Mouse (Mus musculus) v-Abl transformed pro-B cells (cell line): ENCODE data around the gene Ltk.
"Not testable (repeated sequence)": the region's sequence is repeated elsewhere in the genome, so short reads cannot be mapped to it uniquely, and the experiment has no call there.

Experiments used
- in situ Hi-C, 2 experiments: fragments of 400-800 bp; cut with MboI; formaldehyde crosslinking; loops; one replicate each; pipeline ENCODE4 v1.15.1; 2025; ENCODE audit not compliant: unreplicated experiment in 2 of 2

Gene Ltk

DNA sequence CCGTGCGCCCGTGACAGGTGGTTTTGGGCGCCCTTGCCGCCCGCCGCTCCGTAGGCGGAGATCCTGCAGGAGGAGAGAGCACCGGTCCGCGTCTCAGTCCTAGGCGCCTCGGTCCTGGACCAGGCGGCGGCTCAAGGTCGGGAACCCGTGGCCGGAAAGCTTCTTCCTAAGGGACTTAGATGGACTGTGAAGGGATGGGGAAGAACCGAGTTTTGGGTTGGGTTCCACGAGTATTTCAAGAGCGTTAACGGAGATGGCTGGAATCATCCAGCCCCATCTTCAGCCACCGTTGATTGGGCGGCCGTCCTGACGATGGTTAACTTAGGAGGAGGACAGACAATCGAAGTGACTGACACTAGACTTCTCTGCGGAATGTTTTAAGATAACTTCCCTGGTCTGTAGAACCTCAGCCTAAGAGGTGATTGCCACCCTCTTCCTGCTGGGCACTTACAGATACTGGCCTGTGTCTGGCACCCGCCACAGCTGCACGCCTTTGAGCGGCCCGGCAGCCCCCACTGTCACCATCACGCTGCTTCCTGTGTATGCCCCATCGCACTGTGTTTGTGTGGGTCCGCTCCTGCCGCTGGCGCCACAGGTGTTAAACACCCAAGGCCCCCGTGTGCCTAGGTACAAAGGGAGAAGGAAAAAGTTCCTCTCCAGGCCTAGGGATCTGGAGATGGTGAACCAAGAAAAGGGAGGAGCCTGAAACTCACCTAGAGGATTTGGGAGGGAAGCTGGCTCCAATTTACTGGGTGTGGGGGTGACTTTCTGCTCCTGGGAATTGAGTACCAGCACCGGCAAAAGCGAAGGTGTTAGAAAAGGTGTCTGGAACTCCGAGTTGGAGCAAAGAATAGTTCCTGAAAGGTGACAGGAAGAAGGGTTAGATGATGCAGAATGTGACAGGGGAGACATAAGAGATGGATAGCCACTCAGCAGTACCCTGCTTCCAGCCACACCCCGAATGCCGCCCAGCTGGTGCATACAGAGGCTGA lies 1.1 kb downstream of the Ltk start:
- in situ Hi-C loops = no loop called here

DNA sequence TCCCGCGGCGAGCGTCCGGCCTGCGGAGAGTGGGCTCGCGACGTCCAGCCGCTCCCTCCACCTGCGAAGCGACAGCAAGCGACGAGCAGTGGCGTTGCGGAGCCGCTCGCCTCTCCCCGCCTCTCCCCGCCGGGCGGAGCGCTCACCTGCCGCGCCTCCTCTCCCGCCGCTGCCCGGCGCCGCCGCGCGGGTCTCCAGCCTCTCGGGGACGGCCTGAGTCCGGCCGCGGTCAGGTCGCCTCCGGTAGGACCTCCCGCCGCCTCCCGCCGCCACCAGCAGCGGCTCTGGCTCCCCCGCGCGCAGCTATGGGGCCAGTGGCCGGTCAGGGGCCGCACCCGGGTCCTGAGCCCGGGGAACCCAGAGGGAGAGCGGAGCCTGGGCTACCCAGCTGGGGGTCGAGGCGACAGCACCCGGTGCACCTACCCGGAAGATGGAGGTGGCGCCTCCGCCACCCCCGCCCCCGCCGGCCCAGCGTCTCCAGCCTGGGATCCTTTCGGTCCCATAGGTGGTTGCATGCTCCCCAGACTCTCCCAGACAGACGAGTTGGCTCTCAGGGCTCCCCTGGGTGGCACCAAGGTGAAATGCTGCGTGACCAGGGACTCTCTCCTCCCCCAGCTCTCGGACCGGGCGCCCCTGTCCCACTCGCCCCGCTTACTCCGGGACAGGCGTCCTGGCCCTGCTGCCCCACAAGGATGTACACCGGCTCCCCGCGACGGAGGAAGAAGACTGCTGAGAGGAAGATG lies 2.0 kb downstream of the Ltk start:
- in situ Hi-C loops = no loop called here

DNA sequence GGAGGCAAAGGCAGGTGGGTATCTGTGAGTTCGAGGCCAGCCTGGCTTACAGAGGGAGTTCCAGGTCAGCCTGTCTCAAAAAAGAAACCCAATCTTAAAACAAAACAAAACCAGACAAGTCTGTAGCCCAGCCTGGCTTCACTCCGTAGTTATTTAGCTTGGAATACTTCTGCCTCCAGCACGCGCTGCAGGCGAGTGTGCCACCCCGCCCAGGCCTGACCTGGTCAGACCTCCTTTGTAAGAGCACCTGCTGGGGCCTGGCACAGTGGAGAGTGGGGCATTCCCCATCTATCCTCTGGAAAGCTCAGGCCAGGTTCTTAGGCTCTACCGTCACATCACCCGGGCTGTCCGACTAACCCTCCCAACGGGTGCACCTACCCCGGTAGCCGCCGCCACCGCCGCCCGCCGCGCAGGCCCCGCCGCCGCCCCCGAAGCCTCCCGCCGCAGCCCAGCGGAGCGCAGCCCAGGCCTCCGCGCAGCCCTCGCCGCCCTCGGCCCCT lies 2.6 kb downstream of the Ltk start:
- in situ Hi-C loops = no loop called here

DNA sequence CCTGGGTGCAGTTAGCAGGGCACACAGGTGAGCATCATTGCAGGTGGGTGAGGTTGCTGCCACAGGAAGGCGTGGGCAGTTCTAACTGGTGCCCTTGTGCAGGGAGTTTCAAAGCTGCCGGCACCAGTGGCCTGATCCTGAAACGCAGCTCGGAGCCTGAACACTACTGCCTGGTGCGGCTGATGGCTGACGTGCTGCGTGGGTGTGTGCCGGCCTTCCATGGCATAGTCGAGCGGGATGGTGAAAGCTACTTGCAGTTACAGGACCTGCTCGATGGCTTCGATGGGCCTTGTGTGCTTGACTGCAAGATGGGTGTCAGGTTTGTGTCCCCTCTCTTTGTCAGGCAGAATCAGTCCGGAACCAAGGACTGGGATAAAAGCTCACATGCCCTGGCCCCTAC lies 11.0 kb downstream of the Ltk start:
- in situ Hi-C loops = no loop called here

DNA sequence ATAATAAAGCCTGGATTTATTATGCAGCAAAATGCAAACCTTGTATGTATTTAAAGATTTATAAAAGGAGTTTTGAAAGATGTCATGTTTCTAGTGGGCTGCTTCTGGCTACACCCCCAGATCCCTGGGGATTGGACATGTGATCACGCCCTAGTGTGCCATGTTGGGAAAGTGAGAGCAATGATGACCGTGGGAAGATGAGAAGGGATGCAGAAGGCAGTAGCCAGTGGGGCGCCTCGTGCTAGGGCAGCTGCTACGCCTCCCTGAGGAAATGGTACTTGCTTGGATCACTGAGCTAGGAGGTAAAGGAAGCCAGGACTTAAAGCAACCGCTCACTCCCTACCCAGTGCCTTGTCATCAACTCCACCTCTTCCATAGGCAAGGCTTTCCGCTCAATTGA lies 12.7 kb downstream of the Ltk start:
- in situ Hi-C loops = no loop called here

DNA sequence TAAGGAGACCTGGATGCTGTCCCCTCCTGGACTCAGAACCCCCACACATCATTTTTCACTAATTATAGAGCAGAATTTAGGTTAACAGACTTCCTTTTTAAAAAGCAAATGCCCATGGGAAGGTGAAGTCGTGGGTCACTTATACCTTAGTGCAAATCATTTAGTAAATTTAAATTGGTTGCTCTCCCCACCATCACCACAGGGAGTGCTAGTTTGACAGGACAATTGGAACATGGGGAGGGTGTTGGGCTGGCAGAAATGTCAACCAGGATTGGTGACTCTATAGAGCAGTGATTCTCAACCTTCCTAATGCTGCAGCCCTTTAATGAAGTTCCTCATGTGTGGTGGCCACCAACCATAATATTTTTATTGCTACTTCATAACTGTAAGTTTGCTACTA lies 14.9 kb downstream of the Ltk start:
- in situ Hi-C loops = no loop called here

DNA sequence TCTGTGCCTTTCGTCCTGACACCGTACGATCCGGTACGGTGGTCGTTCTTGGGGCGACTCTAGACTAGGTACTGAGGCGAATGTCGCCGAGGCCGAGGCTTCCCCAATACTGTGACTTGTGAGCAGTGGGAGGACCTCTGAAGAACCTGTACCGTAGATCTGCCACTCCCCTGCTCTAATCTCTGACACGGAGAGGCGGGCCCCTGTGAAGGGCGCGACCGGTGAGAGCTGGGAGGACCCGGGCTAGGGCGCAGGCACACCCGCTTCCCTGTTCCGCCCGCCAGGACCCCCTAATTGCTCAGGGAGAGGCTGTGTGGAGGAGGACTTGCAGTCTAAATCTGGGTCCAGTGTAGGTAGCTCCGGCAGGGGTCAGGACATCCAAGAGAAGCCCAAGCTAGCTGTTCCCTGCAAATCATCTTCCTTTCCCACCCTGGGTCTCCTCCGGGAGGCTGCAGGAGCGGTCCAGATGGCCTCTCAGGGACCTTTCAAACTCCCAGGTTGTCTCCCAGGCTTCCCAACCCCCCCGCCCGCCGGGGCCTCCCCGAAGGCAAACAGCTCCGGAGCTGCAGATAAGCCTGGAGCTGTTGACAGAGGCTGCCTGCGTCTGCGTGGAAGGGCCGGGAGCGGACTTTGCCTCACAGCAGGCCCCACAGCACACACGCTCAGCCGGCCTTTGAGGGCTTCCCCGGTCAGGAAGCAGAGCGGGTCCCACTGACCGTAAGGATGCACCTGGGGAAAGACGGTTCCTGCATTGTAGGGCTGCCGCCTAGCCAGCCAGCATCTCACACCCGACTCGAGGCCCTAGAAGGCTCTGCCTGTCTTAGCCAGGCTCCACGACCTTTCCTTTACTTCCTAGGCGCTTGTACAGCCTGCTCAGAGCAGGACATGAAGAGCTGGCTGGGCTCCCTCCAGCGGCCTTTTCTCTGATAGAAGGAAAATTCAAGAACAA lies 15.8 kb downstream of the Ltk start:
- in situ Hi-C loops = no loop called here

DNA sequence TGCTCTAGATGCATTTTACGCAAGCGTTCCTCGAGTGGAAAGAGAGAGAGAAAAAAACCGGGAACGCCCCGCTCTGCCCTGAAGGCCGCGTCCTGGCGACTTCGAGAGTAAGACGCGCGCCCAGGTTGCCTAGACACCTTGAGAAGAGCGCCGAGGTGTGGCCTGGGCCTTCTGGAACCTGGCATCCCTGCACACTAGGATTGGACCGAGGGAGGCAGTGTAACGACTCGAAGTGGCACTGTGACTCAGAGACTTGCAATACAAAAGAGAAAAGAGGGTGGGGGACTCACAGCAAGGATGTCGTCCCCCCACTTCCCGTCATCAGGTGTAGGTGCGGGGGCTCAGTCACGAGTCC lies 16.4 kb downstream of the Ltk start:
- in situ Hi-C loops = no loop called here

DNA sequence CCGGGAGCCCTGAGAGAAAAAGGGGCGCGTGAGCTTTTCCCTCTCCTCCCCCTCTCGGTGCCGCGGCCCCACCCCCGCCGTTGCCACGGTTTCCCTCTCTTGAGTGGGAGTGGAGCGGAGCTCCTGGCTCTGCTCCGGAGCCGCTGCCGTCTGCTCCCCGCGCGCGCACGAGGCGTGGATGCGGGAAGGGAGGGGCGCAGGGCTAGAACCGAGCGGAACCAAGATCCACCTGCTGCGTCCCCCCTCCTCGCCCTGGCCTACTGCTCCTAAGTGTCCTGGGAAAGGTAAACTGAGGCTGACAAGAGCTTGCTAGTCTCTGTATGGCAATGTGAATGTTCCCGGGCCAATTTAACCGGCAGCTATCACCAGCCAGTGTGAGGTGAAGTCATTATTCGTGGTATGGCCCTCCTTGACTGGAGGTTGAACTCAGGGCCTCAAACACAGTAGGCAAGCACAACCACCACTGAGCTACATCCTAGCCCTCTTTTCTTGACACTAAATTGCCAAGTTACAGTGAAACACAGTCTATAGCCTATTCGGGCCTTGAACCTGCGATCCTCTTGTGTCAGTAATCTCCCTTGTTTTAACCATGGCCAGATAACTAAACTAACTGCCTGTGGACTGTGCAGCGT lies 16.9 kb downstream of the Ltk start:
- in situ Hi-C loops = no loop called here

DNA sequence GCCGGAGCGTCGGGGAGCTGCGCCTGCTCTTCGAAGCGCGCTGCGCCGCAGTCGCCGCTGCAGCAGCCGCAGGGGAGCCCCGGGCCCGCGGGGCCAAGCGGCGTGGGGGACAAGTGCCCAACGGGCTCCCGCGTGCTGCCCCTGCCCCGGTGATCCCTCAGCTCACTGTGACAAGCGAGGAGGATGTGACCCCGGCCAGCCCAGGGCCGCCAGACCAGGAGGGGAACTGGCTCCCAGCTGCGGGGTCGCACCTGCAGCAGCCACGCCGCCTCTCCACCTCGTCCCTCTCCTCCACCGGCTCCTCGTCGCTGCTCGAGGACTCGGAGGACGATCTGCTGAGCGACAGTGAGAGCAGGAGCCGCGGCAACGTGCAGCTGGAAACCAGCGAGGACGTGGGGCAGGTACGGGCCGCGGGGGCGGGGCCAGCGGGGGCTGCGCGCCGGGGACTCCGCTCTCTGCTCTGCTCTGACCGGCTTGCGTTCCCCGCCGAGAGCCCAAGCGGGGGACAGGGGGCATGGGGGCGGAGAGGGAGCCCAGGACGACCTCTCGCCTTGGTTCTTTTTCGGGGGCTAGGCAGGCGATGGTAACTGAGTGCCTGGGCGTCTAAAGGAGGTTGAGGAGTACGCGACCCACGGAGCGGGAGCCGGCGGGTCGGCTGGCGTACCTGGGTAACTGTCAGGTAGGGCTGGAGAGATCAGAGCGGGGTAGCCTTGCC lies 17.6 kb downstream of the Ltk start:
- in situ Hi-C loops = no loop called here

DNA sequence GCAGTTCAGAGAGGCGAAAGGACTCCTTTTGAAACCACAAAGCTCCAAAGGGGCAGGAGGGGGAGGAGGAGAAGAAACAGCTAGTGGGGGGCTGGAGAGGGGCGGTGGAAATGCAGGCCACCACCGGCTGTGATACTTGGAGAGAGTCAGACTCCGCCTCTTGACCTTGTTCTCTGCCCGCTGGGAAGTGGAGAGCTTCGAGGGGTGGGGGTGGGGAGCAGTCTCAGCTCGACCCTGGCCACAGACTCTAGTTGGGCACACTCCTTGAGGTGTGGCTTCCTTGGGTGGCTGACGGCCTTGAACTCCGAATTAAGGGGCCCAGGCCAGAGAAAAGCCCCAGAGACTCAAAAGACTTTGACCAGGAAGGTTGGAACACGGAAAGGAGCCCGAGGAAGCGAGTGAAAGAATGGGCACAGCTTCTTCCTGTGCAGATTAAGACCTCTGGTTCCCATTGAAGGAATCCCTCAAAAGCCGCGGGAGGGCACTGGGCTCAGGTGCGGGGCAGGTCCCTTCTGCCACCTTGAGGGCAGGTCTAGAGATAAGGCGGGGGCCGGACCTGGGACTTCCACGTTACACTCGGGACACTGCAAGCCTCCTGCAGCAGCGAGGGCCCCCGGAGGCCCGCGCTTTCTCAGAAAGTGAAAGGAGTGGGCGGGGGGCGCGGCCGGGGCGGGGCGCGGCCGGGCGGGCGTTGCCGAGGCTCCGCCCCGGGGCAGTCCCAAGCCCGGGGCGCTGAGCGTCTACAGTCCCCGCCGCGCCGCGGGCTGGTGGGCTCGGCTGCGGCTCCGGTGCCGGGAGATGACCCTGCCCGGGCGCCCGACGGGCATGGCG lies 18.4 kb downstream of the Ltk start, which contains the start of gene Itpka:
Gene Itpka (plus strand): TSS at position 757 of the 831 bp plus-strand sequence.
- in situ Hi-C loops = no loop called here

DNA sequence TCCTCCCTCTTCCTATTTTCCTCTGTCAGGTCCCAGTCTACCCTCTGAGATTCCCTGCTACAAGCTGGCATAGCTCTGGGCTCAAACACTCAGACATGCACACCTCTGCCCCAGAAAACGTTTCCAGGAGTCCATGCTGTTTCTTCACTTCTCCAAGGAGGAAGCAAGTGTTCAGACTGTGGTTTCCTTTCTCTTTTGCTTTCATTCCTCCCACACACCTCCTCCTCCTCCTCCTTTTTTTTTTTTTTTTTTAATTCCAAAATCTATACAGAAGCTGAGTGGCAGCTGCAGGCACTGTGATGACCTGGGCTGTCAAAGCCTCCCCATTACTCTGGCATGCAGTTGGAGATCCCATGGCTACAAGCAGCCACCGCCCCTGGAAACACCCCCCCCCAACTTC lies 19.7 kb downstream of the Ltk start:
- in situ Hi-C loops = no loop called here

DNA sequence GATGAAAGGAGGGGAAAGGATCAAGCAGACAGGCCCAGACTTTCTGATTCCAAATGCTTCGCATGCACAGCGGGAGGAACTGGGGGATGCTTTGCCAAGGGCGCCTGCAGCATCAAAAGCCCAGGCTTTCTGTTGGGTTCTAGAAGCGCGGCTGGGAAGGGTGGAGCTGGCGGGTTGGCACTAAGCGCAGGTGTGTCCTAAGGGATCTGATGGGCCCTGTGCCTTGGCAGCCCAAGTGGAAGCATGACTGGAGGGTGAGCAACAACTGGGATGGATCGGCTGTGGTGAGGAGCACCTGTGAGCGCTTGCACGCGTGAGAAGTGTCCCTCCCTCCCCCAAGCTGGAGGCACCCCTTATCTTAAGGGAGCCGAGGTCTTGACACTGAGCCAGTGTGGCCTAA lies 23.1 kb downstream of the Ltk start:
- in situ Hi-C loops = no loop called here

DNA sequence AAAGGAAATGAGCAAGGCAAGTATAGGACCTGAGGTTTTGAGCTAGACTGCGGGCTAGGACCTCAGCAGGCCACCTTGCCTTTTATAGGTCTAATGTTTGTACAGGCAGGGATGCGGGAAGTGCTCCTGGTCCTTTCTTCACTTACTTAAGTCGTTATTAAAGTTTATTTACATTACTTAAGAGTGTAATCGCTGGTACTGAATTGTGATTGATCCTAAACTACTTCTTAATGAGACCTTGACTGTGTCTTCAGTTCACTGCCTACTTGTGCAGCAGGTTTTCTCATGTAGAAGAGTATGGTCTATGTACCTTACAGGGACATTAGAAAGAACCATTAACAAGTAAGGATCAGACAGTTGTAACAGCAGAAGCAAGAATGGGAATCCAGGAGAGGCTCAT lies 29.5 kb downstream of the Ltk start:
- in situ Hi-C loops = no loop called here

DNA sequence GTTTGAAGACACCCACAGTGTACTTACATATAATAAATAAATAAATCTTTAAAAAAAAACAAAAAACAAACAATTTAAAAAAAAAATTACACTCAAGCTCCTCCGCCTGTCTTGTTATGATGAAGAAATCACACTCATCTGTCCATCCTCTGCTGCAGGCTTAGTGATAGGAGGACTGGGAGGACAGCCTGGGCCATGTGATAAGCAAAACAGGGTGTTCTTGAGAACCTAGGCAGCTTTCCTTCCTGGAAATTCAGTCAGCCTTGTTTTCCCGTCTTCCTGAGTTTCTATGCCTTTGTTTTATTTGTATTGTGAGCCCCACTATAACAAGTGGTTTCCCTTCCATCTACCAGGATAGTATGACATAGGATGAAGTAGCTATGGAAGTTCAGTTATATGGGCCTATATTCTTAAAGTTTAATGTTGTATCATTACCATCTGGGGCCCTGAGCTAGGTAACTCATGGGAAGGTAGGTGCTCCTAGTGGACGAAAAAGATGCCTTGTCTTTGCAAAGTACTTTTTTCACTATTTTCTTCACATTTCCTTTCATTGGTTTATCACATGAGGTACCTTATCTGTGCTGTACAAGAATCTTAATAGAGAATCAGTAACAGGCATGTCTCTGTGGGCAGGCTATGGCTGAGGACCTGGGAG lies 32.3 kb downstream of the Ltk start:
- in situ Hi-C loops = no loop called here

DNA sequence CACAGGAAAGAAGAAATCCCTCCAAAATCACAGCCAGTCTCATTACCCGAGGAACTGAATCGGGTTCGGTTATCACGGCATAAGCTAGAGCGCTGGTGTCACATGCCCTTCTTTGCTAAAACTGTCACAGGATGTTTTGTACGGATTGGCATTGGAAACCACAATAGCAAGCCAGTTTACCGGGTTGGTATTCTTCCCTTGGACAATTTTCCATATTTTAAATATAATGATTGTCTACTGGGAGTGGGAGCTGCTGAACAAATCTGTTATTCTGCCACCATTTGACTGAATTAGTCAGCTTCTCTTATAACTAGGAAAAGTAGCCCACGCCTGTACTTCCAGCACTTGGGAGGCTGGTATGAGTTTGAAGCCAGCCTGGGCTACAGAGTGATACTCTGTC lies 39.2 kb downstream of the Ltk start:
- in situ Hi-C loops = no loop called here

DNA sequence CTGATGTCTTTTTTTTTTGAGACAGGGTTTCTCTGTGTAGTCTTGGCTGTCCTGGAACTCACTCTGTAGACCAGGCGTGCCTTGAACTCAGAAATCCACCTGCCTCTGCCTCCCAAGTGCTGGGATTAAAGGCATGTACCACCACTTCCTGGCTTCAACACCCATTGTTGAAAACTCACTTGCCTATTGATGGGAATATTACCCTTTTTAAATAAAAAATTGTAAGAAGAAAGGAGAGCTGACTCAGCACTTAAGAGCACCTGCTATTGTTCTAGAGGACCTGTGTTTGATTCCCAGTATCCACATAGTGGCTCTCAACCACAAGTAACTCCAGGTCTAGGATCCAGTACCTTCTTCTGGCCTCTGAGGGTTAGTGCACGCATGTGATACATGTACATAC lies 44.4 kb downstream of the Ltk start:
- in situ Hi-C loops = not testable (repeated sequence)

DNA sequence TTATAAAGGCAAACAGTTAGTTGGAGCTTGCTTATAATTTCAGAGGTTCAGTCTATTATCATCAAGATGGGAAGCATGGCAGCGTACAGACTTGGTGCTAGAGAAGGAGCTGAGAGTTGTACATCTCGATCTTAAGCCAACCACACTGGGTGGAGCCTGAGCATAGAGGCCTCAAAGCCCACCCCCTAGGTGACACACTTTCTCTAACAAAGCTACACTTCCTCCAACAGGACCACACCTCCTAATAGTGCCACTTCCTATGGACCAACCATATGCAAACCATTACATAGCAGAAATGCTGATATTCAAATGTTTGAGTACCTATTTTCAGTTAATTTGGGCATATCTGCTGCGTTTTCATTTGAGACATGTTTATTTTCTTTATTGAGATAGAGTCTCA lies 50.2 kb downstream of the Ltk start:
- in situ Hi-C loops = no loop called here
